Mouse (Mus musculus) spleen, adult 2 months (tissue): Measurements from ENCODE around the gene S1pr4.

Source experiments
- CTCF ChIP-seq: fragments of 200-500 bp; IDR thresholded peaks from 2 replicates; pipeline ENCODE4 v1.5.1; 2011; ENCODE audit warnings: mild to moderate bottlenecking, inconsistent platforms; ENCODE audit not compliant: insufficient read depth, insufficient read length, insufficient replicate concordance; ENCODE audit errors: extremely low read depth
- POLR2A ChIP-seq: fragments of 200-500 bp; IDR thresholded peaks from 2 replicates; pipeline ENCODE4 v1.6.1; 2011; ENCODE audit warnings: low read depth, low read length, inconsistent platforms

DNA sequence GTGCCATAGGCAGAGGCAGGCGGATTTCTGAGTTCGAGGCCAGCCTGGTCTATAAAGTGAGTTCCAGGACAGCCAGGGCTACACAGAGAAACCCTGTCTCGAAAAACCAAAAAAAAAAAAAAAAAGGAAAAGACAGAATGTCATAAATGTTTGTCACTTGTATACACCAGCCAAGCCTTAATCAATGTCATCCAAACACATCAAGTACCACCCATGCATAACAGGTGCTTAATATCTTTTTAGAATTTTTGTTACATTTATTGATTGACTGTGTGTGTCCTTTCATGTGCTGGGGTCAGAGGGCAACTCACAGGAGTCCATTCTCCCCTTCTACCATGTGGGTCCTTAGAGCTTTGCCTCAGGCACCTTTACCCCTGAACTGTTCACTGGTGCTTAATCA lies at the start of gene S1pr4:
- TF ChIP-seq CTCF (no peak), POLR2A (no peak)
